26 mouse cellular contexts compared by ENCODE assay signal in the genomic region with DNA sequence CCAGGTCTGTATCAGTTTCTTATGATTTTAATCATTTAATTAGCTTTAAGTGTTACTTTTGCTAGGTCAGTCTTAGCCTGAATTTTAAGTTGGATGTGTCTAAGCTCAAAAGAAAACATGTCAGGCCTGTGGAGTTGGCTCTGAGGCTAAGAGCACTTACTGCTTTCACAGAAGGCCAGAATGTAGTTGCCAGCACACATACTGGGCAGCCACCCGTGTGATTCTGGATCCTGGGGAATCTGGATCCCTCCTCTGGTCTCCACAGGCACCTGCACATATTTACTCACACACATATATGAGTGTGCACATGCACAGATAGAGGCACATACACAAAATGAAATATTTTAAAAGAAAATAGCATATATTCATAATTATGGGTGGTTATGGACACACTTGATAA. TPM values are rescaled to one million over a fixed set of nuclear protein-coding genes. Genes with fewer than 3 reads are reported as not detected.
DNase-seq lines count a peak whose midpoint lies in the region; ATAC-seq and TF ChIP-seq lines count a peak whose summit lies in the region.
"Had no signal": no experiment of that assay in that cellular context is flagged by ENCODE, and none has a peak within 500 bp of the region (broad histone marks: within the 10 kb centered on the region; RNA-seq: fewer than 3 reads in every experiment).

No protein-coding gene starts in this region.

- no peak for TF ChIP-seq POLR2A in cerebellum, adult 2 months (IDR thresholded peaks at IDR 0.05; ENCODE audit: borderline replicate concordance, insufficient read depth, low read length)

- H3K4me3 ChIP-seq in cerebellum, adult 2 months (replicated peaks; ENCODE audit: insufficient read depth, low read depth, low read length), result no peak overlapping the region
- H3K4me3 ChIP-seq: embryonic facial prominence, embryonic 13.5 days; embryonic facial prominence, embryonic 15.5 days; erythroblast, embryonic 14.5 days; forebrain, embryonic 10.5 days; forebrain, embryonic 12.5 days; gastrocnemius, adult 2 months had no signal

- no peak for TF ChIP-seq CTCF in cerebellum, adult 2 months (IDR thresholded peaks at IDR 0.05; ENCODE audit: borderline replicate concordance, insufficient read depth, low read depth, low read length)

- DNase-seq in cerebellum, adult 2 months, result peak; percentile 28 to 61
- DNase-seq in cerebellum, adult 9-11 months, result peak; percentile 44
- no peak for DNase-seq in cerebellum, postnatal 4 days (ENCODE audit: low spot score in 2 of 2)
- peak; percentile 57 to 64 for DNase-seq in cerebellum, postnatal 25 days
- no peak for DNase-seq in embryo, embryonic 11 days
- DNase-seq: adrenal gland, adult 2 months; adrenal gland, postnatal 10 days; adrenal gland, postnatal 25 days; gastrocnemius, adult 2 months had no signal

- WGBS in cerebellum, adult 2 months, result 10% methylated on average over 1 of the region's 1 CpGs

- H3K4me1 ChIP-seq in cerebellum, adult 2 months (ENCODE audit: control insufficient read depth, insufficient read depth, low read length), result no peaks in the 10 kb centered on the region; the same call in 1 of the 2 replicates
- H3K4me1 ChIP-seq: embryonic facial prominence, embryonic 15.5 days had no signal

- ATAC-seq in cerebellum, adult (ENCODE audit: insufficient number of reproducible peaks, low FRiP score, low TSS enrichment), result no peak
- ATAC-seq in monocyte, adult 5-6 weeks (replicated peaks; ENCODE audit: insufficient number of reproducible peaks, low FRiP score, low TSS enrichment, poor library complexity, severe bottlenecking), result no peak
- ATAC-seq: forebrain, embryonic 14.5 days; forebrain, embryonic 16.5 days had no signal

- H3K27ac ChIP-seq in cerebellum, adult 2 months (ENCODE audit: insufficient read depth, low read length), result no peak overlapping the region
- H3K27ac ChIP-seq: embryonic facial prominence, embryonic 13.5 days; embryonic facial prominence, embryonic 15.5 days; forebrain, embryonic 10.5 days; forebrain, embryonic 12.5 days; gastrocnemius, adult 2 months had no signal

- no peaks in the 10 kb centered on the region for H3K27me3 ChIP-seq in cerebellum, adult 2 months (ENCODE audit: control insufficient read depth, insufficient read depth, low read length)
- H3K27me3 ChIP-seq: embryonic facial prominence, embryonic 13.5 days; embryonic facial prominence, embryonic 15.5 days; forebrain, embryonic 12.5 days had no signal

RNA-seq across cellular contexts. Expression of a gene that starts 55.1 kb away (rescaled TPM):
- not detected in 2 replicates for polyA plus RNA-seq in cerebellum, adult 2 months (2012; rRNA removed)
- total RNA-seq in monocyte, adult 5-6 weeks (2017), result not detected in 3 replicates
- total RNA-seq: adrenal gland, adult 2 months; adrenal gland, postnatal 10 days; adrenal gland, postnatal 25 days; adrenal gland, postnatal 4 days; ES-E14; gastrocnemius, adult 2 months; MEL had no signal
- polyA plus RNA-seq: adrenal gland, adult 2 months; brain, embryonic 14.5 days; C2C12; cortical plate, adult 2 months; embryonic facial prominence, embryonic 11.5 days; embryonic facial prominence, embryonic 13.5 days; embryonic facial prominence, embryonic 15.5 days; erythroblast, embryonic 14.5 days; forebrain, embryonic 10.5 days; forebrain, embryonic 12.5 days; forebrain, embryonic 14.5 days; forebrain, embryonic 16.5 days; frontal cortex, adult 2 months had no signal

Comparison
In these comparisons a context has a peak if more than half of its experiments do, and no peak if none do; other contexts are left out.
1. DNase-seq: peak in cerebellum, adult 2 months (2 of 2), cerebellum, adult 9-11 months (single experiment) and cerebellum, postnatal 25 days (2 of 2); none in cerebellum, postnatal 4 days (0 of 2) and embryo, embryonic 11 days (single experiment).